Mouse (Mus musculus) stomach, postnatal 0 days (tissue): ENCODE results near the gene L3mbtl3. TPM values are rescaled to one million over a fixed set of nuclear protein-coding genes. Genes with fewer than 3 reads are reported as not detected.
A peak's percentile ranks its signal among the peaks of the same experiment; 100 is the strongest.

Experiments used
- ATAC-seq: fragments of 200-750 bp; cut with Nextera tagmentation; 2 replicates; pipeline ENCODE4 v1.8.0; 2017; ENCODE audit not compliant: low FRiP score, low TSS enrichment
- DNase-seq: peaks from one replicate; pipeline ENCODE4 v3.0.0-alpha.2; 2016; ENCODE audit warnings: low spot score
- H3K27ac ChIP-seq: fragments of 300-500 bp; sonication (generic); replicated peaks from 2 replicates; pipeline ENCODE4 v1.5.1; 2014; ENCODE audit warnings: mild to moderate bottlenecking, control low read depth
- H3K27me3 ChIP-seq: fragments of 300-500 bp; sonication (generic); 2 replicates; pipeline ENCODE4 v1.6.1; 2014; ENCODE audit warnings: low read length; ENCODE audit not compliant: control insufficient read depth, insufficient read depth
- H3K36me3 ChIP-seq: fragments of 300-500 bp; sonication (generic); 2 replicates; pipeline ENCODE4 v1.6.1; 2014; ENCODE audit warnings: low read length, mixed read lengths; ENCODE audit not compliant: control insufficient read depth, insufficient read depth
- H3K4me1 ChIP-seq: fragments of 300-500 bp; sonication (generic); replicated peaks from 2 replicates; pipeline ENCODE4 v1.6.1; 2014; ENCODE audit warnings: antibody characterized with exemption; ENCODE audit not compliant: control insufficient read depth, insufficient read depth
- H3K4me2 ChIP-seq: fragments of 300-500 bp; sonication (generic); replicated peaks from 2 replicates; pipeline ENCODE4 v1.6.1; 2014; ENCODE audit warnings: low read depth, mild to moderate bottlenecking, control low read depth, moderate library complexity
- H3K4me3 ChIP-seq: fragments of 300-500 bp; sonication (generic); 2 replicates; pipeline ENCODE4 v1.5.1; 2014; ENCODE audit warnings: low read depth, low read length, control low read depth
- H3K9ac ChIP-seq: fragments of 300-500 bp; sonication (generic); 2 replicates; pipeline ENCODE4 v1.6.1; 2014; ENCODE audit warnings: mild to moderate bottlenecking, low read length, control low read depth, mixed read lengths
- H3K9me3 ChIP-seq: fragments of 300-500 bp; sonication (generic); 2 replicates; pipeline ENCODE4 v1.6.1; 2016; ENCODE audit warnings: low read length; ENCODE audit not compliant: control insufficient read depth
- CTCF ChIP-seq: IDR thresholded peaks from 2 replicates; pipeline ENCODE4 v1.5.1; 2016; ENCODE audit warnings: antibody characterized with exemption, low read depth, mild to moderate bottlenecking, moderate library complexity
- EP300 ChIP-seq: optimal IDR thresholded peaks from 2 replicates; pipeline ENCODE3; 2016; ENCODE audit warnings: antibody characterized with exemption
- WGBS: fragments of 180-500 bp; shearing (Covaris S2); extraction: QIAGEN DNeasy Blood & Tissue Kit; methylation state at CpG from one replicate; pipeline ENCODE4 v1.1.7; 2014; 5-methylcytosine and 5-hydroxymethylcytosine counted together
- polyA plus RNA-seq: library from polyadenylated mRNA; unstranded; fragments of >200 nt; fragmentation: Nextera tagmentation; extraction: Ambion mirVana; gene quantifications from 2 replicates; pipeline ENCODE4 v1.2.1, GENCODE M21; 2015

L3mbtl3 gene
- polyA plus RNA-seq, 1 experiment from 2014 or later: 4.3 TPM

DNA sequence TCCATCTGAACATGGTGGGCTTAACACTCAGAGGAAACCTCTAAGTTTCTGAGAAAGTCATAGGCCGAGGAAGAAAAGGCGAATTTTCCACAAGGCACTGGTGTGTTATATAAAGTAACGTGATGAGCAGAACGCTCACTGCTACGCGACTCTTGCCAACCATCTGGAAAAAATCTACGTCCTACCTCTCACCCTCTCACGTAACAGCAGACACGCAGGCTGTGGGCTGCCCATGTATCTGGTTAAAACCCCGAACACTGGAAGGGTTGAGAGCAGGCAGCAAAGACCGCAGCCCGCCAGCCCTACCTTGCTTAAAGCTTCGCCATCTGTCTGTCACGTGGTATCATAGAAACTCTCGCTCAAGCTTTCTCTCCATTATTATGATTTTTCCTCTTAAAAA is 61.4 kb downstream of the L3mbtl3 start:
- H3K4me1 ChIP-seq: no peaks in the 10 kb centered on the region
- WGBS: 93% methylated on average over 15 of the region's 15 CpGs
- no peaks in the 10 kb centered on the region for H3K9me3 ChIP-seq
- DNase-seq (no peak), ATAC-seq (no peak)
- TF ChIP-seq EP300 (no peak), CTCF (no peak)
- no peak overlapping the region for H3K4me2 ChIP-seq
- no peaks in the 10 kb centered on the region for H3K27me3 ChIP-seq
- peaks cover 8% of the 10 kb centered on the region; the same call in 1 of the 2 replicates for H3K36me3 ChIP-seq
- no peak overlapping the region for H3K4me3 ChIP-seq
- H3K9ac ChIP-seq: no peak overlapping the region
- no peak overlapping the region for H3K27ac ChIP-seq

- Histone ChIP-seq H3K4me1 (no peaks in the 10 kb centered on the region), H3K4me3 (no peak overlapping the region), H3K4me2 (no peak overlapping the region), H3K36me3 (peaks cover 4% of the 10 kb centered on the region; the same call in 1 of the 2 replicates), H3K9me3 (no peaks in the 10 kb centered on the region), H3K27me3 (no peaks in the 10 kb centered on the region), H3K9ac (no peak overlapping the region), H3K27ac (no peak overlapping the region)
- WGBS: 92% methylated on average over 6 of the region's 6 CpGs
- ATAC-seq (no peak), DNase-seq (no peak)
- TF ChIP-seq CTCF (no peak), EP300 (no peak)
Observed at GRCm38 (mm10) chr10:26303485-26303884, 72.3 kb downstream of the L3mbtl3 start.

DNA sequence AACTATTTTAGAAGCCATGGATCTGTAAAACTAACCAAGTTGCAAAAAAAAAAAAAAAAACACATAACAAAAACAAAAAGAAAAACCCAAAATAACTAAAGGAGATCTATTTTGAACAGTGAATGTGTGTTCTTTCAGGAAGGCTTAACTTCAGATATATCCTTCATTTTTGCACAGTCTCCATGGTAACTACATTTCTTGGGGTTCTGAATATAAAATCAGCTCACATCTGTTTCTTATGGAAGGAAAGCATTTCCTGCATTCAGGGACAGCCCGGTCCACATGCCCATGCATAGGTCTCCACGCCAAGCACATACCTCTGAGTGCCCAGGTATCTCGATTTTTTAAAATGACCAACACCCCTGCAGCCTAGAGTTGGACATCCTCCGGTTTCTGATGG is 73.4 kb downstream of the L3mbtl3 start:
- no peaks in the 10 kb centered on the region for H3K9me3 ChIP-seq
- ATAC-seq (no peak), DNase-seq (no peak)
- no peak overlapping the region for H3K27ac ChIP-seq
- no peak overlapping the region for H3K4me2 ChIP-seq
- peaks cover 4% of the 10 kb centered on the region; the same call in 1 of the 2 replicates for H3K36me3 ChIP-seq
- 93% methylated on average over 4 of the region's 4 CpGs for WGBS
- H3K27me3 ChIP-seq: no peaks in the 10 kb centered on the region
- H3K4me1 ChIP-seq: no peaks in the 10 kb centered on the region
- no peak overlapping the region for H3K9ac ChIP-seq
- TF ChIP-seq EP300: no peak
- no peak for TF ChIP-seq CTCF
- no peak overlapping the region for H3K4me3 ChIP-seq

DNA sequence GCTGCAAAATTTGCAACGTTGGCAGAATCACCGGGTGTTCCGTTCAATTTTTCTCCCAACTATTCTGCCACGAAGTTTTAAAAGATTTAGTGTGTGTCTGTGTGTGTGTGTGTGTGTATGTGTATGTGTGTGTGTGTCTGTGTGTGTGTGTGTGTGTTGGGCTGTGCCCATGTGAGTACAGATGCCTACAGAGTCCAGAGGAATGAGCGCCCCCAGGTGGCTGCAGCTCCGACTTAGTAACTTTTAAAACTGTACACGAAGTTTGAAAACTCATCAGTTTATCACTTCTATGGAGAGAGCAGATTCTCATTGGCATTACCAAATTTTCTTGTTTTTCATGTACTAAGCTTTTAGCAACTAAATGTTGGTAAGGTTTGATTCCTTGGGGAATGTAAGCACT is 78.1 kb downstream of the L3mbtl3 start:
- DNase-seq (no peak), ATAC-seq (no peak)
- H3K36me3 ChIP-seq: peaks cover 6% of the 10 kb centered on the region; the same call in 1 of the 2 replicates
- TF ChIP-seq CTCF (peak; percentile 6; the same call in 1 of the 2 replicates), EP300 (no peak)
- no peaks in the 10 kb centered on the region for H3K4me1 ChIP-seq
- H3K9me3 ChIP-seq: no peaks in the 10 kb centered on the region
- H3K9ac ChIP-seq: no peak overlapping the region
- 89% methylated on average over 7 of the region's 7 CpGs for WGBS
- H3K4me2 ChIP-seq: no peak overlapping the region
- no peak overlapping the region for H3K4me3 ChIP-seq
- no peak overlapping the region for H3K27ac ChIP-seq
- no peaks in the 10 kb centered on the region for H3K27me3 ChIP-seq

- H3K4me1 ChIP-seq: no peaks in the 10 kb centered on the region
- H3K9ac ChIP-seq: no peak overlapping the region
- TF ChIP-seq EP300: no peak
- no peak for TF ChIP-seq CTCF
- H3K36me3 ChIP-seq: peaks cover 6% of the 10 kb centered on the region; the same call in 1 of the 2 replicates
- H3K27me3 ChIP-seq: no peaks in the 10 kb centered on the region
- DNase-seq: no peak
- no peak overlapping the region for H3K4me2 ChIP-seq
- H3K27ac ChIP-seq: no peak overlapping the region
- 68% methylated on average over 3 of the region's 3 CpGs for WGBS
- ATAC-seq: no peak
- no peaks in the 10 kb centered on the region for H3K9me3 ChIP-seq
- no peak overlapping the region for H3K4me3 ChIP-seq
Observed at GRCm38 (mm10) chr10:26297200-26297599, 78.6 kb downstream of the L3mbtl3 start.

- H3K27ac ChIP-seq: no peak overlapping the region
- H3K4me3 ChIP-seq: no peak overlapping the region
- H3K9me3 ChIP-seq: no peaks in the 10 kb centered on the region
- no peak overlapping the region for H3K9ac ChIP-seq
- WGBS: 79% methylated on average over 7 of the region's 7 CpGs
- TF ChIP-seq EP300: no peak
- TF ChIP-seq CTCF: no peak
- H3K36me3 ChIP-seq: peaks cover 3% of the 10 kb centered on the region; the same call in 1 of the 2 replicates
- no peak overlapping the region for H3K4me2 ChIP-seq
- no peaks in the 10 kb centered on the region for H3K27me3 ChIP-seq
- ATAC-seq (no peak), DNase-seq (no peak)
- H3K4me1 ChIP-seq: no peaks in the 10 kb centered on the region
Observed at GRCm38 (mm10) chr10:26287136-26287535, 88.6 kb downstream of the L3mbtl3 start.
